Mouse (Mus musculus) bone marrow, adult 2 months (tissue): Measurements from ENCODE around the gene Olfr1348.

Experiments used
- CTCF ChIP-seq: fragments of 200-500 bp; IDR thresholded peaks from 2 replicates; pipeline ENCODE4 v1.5.1; 2011; ENCODE audit warnings: low read length, control low read depth; ENCODE audit not compliant: control insufficient read depth, insufficient read depth
- POLR2A ChIP-seq: fragments of 200-500 bp; IDR thresholded peaks from 2 replicates; pipeline ENCODE4 v1.6.1; 2011; ENCODE audit warnings: low read depth, mild to moderate bottlenecking, control low read depth, low read length, borderline replicate concordance; ENCODE audit not compliant: control insufficient read depth

DNA sequence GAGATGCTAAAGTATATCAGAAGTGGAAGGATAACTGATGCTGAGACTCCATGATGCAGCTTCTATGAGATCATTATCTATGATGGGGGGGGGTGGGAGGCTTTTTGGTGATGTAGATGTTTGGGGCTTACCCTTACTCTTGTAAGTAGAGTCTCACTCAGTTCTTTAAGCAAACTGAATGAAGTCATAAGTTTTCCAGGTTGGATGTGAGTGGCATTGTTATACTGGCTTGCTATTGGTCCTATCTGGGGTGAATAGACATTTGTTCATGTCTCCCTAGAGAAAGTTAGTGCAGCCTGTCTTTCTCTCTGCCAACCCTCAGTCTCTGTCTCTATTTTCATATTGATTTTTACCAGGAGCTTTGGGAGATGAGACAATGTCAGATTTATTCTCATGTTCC, 52.7 kb downstream of the Olfr1348 start, which contains the start of gene Olfr1336:
- TF ChIP-seq CTCF: no peak
- no peak for TF ChIP-seq POLR2A
